Mouse (Mus musculus) adrenal gland, postnatal 4 days (tissue): ENCODE data around the gene Ankrd54. TPM values are rescaled to one million over a fixed set of nuclear protein-coding genes. Genes with fewer than 3 reads are reported as not detected.
"Not testable (repeated sequence)": the region's sequence is repeated elsewhere in the genome, so short reads cannot be mapped to it uniquely, and the experiment has no call there.

Experiments used
- DNase-seq, 2 experiments: peaks; one replicate each; pipeline ENCODE4 v3.0.0; 2021 to 2022; ENCODE audit warnings: low spot score in 2 of 2, mixed read lengths in 2 of 2
- total RNA-seq, 2 experiments: library from RNA; stranded (reverse); gene quantifications; 2 replicates each; pipeline ENCODE4 v1.2.3; 2021

Gene Ankrd54
- total RNA-seq, 2 experiments from 2014 or later: 23.8 to 29.7 TPM

DNA sequence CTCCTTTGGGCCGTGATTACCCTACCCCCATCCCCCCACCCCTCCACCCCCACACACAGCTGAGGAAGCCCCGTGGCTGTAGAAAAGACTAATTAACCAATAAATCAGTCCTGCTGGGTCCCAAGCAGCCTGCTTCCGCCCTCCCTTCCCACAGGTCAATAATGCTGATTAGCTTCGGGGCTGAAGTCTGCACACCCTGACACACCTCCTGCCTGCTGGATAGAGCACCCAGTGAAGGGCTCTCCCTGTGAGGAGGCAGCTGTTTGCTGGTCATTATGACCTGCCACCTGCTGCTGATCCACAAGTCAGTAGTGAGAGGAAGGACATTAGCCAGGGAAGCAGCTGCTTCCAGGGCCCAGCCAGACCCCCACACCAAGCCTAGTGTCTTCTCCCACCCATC, 17.9 kb downstream of the Ankrd54 start:
- DNase-seq: no peak

DNA sequence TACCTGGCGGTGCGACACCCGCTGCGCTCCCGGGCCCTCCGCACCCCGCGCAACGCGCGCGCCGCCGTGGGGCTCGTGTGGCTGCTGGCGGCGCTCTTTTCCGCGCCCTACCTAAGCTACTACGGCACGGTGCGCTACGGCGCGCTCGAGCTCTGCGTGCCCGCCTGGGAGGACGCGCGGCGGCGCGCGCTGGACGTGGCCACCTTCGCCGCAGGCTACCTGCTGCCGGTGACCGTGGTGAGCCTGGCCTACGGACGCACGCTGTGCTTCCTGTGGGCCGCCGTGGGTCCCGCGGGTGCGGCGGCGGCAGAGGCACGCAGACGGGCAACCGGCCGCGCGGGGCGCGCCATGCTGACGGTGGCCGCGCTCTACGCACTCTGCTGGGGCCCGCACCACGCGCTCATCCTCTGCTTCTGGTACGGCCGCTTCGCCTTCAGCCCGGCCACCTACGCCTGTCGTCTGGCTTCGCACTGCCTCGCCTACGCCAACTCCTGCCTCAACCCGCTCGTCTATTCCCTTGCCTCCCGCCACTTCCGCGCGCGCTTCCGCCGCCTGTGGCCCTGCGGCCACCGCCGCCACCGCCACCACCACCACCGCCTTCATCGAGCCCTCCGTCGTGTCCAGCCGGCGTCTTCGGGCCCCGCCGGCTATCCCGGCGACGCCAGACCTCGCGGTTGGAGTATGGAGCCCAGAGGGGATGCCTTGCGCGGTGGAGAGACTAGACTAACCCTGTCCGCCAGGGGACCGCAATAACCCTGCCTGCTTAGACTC, 19.8 kb downstream of the Ankrd54 start:
- DNase-seq: no peak

DNA sequence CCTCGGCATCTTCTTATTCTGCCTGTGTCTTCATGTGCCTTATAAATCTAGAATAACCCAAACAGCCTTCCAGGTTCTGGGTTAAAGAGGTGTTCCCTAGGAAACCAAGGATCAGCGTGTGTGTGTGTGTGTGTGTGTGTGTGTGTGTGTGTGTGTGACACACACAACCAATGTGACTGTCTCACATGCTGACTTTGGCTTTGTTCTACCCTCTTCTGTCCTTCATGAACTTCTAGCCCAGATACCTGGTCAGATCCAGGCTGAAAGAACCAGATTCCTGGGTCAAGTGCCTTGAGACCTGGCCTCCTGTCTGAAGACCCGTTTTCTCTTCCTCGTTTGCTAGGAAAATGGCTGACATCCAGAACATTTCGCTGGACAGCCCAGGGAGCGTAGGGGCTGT, 21.1 kb downstream of the Ankrd54 start, which contains the start of gene Galr3:
Galr3 (plus strand) TSS at position 301 of the 400 bp plus-strand sequence.
- no peak for DNase-seq

DNA sequence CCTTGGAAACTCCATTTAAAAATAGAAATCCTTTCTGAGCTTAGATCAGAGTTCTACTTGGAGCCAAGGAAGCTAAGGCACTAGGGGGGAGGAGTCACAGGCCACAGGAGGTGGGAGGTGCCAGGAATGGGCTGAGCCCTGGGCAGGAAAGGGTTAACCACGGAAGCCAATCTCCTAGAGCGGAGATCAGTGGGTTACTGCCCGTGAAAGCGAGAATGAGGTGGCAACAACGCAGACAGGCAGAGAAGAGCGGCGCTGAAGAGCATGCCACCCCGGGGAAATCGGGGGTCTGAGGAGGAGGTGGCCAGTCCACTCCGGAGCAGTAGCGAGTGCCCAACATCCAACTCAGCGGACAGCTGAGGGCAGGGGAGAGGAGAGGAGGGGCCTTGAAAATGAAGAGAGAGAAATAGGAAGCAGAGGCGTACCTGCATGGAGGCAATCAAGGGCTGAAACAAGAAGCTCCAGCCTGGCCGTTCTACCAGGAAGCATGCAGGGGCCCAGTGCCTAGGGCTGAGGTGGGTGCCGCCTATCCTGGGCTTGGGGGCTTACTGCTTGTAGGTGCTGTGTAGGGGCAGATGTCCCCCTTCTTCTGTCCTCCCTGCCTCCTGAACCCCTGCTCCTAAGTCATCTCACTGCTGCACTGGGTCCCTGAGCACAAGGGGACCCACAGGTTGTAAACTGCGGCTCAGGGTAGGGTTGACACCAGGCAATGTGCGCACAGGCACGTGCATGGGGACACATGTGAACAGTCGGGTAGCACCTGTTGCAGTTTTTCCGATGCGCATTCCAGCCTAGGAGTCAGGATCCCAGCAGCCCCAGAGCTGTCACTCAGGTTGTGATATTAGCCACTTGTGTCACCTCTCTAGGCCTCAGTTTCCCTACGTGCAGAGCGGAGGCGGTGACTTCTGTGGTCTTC, 21.9 kb downstream of the Ankrd54 start:
- DNase-seq: no peak

DNA sequence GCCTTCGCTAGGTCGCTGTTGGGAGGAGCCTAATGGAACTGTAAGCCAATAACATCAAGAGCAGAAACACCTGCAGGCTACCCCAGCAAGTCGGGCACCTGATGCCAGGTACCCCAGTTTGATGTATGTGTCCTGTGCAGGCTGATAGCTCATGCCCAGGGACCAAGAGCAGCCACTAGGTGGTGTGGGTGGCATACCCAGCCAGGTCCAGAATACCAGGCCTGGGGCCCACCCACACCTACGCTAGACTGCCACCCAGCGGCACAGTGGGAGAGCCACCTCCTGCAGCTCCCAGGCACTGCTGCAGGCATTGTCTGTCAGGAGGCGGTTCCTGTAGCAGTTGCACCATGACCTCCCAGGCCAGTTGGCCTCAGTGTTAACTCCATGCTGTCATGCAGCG, 23.8 kb downstream of the Ankrd54 start:
- peak; percentile 53 to 78 for DNase-seq

DNA sequence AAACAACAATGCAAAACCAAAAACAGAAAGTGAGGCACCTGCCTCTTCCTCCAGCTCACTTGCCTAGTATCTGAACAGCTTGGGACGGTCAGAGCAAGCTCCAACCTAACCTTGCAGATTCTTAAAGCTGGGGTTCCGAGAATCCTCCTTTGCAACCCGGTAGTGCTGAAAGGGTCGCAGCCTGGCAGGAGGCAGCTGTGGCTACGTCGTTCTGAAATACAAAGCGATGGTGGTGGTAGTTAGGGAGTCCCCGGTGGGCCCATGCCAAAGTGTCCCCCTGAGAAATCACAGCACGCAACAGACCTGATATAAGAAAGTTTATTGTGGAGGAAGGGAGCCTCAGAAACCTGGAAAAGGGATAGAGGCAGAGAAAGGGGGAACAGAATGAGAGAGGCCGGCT, 24.4 kb downstream of the Ankrd54 start:
- DNase-seq: no peak

DNA sequence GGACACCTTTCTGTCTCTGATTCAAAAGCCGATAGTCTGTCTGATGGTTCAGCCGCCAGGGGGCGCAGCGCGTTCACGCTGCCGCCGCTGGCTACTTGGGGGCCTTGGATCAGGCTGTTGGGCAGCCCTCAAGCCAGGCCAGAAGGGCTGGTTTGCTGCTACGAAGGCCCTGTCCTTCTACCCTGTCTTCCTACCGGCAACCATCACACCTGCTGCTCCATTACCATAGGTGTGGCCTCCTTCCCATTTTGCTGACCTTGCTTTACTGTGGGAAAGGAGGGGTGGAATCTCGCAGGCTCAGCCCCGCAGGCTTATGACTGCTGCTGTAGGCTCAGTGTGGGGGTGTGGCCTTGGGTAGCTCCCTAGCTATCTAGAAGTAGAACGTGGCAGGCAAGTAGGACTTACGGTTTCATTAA, 24.8 kb downstream of the Ankrd54 start:
- peak; percentile 54 to 62 for DNase-seq

DNA sequence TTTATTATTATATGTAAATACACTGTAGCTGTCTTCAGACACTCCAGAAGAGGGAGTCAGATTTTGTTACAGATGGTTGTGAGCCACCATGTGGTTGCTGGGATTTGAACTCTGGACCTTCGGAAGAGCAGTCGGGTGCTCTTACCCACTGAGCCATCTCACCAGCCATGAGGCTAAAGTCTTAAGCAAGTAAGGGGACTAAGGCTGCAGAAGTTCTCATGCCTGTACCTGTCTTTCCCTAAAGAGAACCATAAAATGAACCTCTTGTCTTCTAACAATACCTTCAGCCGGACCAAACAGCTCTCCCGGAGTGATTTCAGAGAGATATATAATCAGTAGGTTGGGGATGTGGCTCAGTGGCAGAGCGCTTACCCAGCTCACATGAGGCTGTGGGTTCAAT, 30.8 kb downstream of the Ankrd54 start:
- DNase-seq: not testable (repeated sequence)

DNA sequence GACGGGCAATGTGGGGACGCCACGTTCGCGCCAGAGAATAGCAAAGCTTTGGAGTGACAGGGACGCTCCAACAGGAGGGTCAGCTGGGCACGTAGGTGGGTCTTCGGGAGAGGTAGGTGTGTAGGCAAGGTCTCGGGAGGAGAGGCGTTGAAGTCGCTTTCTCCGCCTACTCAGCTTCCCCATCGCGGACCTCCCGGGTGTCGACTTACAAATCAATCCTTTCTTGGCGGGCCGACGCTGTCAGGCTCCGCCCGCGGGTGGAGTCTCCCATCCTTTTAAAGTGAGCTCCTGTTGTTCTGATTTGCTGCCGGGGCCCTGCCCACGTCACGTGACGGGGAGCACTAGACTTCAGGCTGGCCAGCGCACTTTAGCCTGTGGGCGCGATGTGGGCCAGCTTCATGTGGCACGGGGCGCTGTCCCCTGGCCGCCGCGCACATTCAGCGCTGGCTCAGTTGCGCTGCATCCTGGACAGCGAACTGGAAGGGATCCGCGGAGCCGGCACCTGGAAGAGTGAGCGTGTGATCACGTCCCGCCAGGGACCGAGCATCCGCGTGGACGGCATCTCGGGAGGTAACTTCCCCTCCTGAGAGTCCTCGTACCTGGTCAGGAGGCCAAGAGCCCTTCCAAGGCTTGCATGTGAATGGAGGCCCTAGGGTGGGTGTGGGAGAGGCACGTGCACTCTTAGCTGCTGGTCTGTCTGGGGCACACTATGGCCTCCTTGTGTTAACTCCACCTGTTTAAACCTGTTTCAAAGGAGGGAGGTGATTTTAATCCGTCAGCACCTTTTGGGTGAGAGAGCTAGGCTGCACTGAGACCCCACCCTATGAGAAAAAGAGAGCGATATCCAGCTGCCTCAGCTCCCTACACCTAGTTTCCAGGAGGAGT, 31.9 kb downstream of the Ankrd54 start:
- DNase-seq: peak; percentile 72 to 76

DNA sequence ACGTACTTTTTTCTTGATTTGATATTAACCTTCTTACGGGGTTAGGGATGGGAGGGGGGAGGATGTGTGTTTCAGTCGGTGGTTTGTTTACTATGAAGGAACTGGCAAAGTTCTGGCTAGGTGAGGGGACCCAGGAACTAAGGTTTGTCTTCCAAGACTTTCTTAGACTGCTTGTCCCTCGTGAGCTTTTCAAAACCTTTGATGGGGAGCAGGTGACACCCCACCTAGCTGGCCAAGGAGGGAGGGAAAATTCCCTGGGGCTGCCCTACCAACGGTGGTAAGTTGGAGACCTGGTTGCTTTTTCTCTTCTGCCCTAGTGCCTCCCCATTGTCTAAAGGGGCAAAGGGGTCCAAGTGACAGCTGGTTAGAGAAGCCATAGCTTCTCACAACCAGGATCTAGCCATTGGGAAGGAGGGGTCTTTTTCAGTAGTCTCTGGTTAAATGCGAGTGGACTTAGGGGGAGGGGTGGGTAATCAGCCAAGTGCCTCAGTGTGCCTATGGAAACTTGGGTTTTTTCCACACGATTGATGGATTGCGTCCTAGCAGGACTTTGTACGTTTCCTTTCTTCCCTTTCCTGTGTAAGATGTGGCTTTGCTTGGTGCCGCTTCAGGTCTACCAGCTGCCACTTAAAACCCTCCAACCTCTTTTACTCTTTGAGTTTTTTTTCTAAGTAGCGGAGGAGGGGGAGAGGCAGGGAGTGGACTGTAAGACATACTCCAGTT, 33.0 kb downstream of the Ankrd54 start:
- no peak for DNase-seq

DNA sequence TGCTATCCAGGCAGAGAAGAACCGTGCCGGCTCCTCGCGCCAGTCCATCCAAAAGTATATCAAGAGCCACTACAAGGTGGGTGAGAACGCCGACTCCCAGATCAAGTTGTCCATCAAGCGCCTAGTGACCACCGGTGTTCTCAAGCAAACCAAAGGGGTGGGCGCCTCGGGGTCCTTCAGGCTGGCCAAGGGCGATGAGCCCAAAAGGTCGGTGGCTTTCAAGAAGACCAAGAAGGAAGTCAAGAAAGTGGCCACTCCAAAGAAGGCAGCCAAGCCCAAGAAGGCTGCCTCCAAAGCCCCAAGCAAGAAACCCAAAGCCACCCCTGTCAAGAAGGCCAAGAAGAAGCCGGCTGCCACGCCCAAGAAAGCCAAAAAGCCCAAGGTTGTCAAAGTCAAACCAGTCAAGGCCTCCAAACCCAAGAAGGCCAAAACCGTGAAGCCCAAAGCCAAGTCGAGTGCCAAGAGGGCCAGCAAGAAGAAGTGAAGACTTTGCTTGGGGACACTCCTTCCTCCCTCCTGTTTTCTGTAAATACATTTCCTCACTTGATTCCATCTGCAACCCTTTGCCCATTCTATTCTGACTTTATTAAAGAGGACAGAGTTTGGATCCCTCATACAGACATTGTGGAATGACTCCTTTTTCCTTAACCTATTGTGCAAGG, 33.7 kb downstream of the Ankrd54 start:
- DNase-seq: no peak

DNA sequence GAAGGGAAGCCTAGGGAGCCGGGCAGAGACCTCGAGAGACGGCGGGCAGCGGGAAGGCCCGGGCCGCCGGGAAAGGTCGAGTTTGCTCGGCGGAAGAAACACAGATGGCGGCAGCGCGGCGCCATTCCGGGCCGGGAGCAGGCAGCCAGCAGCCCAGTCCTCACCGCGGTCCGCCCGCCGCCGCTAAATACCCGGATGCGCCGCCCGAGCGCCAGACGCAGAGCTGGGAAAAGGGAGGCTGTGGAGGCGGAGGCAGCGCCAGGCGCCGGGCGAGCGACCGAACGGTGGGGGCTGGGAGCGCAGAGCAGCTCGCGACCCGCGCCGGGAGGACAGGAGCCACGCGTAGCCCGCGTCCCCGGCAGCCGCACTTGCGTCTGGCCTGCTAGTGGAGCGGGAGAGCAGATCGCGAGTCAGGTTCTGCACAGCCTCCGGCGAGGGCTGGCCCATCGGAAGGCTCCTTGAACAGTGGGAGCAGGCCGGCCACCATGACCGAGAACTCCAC, 34.4 kb downstream of the Ankrd54 start, which contains the start of gene H1f0:
H1f0 (plus strand) TSS at position 214 of the 502 bp plus-strand sequence.
- DNase-seq: peak; percentile 92 to 98

DNA sequence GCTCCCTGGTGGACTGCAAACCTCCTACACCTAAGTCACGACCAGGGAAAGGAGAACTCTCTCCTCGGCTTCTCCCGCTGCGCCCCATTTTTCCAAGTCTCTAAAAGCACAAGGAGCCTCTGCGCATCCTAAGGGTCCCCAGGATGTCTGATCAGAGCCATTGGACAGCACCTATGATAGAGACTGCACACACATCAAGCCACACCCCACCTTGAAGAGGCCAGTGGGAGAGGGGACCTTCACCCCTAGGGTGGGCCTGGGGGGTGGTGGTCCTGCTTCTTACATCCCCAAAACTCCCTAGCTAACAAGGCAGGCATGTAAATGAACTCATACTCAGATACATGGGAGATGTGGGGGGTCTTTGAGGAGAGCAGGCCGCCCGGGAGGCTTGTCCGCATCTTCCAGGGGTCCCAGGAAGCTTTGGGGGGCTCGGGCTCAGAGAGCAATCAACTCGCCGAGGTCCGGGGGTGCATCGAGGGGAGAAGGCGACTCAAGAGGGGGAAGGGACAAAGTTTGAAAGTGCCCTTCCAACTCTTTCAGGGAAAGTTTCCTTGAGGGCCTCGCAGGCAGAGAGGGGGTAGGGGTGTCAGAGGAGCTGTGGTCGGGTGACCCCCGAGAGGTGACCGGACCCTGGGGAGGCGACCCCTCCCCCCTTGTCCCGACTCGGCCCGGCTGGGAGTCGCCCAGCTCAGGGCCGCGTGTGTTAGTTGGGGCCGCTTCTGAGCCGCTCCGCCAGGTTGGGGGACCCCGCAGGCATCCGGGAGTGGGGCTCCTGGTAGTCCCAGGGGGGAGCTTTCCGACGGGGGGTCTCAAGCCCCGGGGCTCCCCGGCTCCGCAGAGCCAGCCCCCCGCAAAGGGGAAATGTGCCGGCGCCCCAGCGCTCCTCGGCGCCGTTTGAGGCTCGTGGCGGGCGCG, 35.1 kb downstream of the Ankrd54 start:
- DNase-seq: no peak

DNA sequence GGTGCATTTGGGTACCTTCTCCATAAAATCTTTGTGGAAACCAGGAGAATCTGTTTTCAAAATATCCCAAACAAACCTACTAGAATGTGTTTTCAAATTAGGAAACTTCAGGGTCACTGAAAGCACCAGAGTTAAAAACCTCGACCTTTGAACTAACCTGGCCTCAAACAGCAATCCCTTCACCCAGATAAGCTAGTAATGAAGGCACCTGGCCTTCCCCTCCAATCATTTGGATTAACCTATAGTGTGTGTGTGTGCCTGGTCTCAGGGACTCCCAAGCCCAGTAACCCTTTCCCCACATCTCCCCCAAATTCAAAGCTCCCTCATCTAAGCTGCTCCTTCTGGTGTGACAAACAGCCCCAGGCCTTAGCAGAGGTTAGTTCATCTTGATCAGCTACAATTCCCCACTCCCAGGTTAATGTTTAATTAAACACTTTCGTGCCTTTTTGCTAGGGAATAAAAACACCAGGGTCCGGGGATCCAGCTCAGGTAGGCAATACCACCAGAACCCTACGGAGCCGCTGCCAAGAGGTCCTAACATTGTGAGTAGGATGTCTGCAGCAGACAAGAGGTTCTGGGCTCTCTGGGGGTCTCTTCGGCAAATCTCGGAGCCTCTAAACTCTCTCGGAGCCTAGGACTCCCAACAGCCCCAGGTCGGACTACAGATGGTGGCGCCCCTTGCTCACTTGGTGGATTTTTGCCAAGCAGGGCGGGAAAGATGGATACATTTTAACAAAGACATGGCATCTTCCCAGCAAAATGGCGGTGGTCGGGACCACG, 36.0 kb downstream of the Ankrd54 start:
- no peak for DNase-seq

DNA sequence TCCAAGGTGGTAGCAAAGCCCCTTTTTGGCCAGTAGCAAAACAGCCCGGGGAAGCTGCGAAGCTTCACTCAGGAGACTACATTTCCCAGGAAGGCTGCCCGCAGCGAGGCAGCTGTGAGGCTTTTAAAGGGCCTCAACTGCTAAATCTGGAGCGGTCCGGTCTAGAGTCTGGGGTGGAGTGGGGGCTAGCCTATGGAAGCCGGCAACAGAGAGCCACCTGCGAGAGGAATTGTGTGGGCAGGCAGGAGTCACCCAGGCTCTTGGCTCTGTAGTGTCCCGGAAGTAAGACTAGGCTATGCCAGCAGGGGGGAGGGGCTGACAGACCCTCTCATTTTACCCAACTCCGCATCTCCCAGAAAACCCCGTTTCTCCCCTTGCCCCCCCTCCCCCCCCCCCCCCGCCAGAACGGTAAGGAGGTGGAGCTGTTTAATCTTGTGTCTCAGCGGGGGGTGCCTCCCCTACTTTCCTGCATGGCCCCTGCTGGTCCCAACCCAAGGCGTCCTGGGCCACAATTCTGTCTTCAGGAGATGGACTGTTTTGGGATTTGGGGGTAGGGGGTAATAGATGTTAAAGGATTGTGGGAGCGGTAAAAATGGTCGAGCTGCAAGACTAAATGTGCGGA, 36.9 kb downstream of the Ankrd54 start:
- no peak for DNase-seq

DNA sequence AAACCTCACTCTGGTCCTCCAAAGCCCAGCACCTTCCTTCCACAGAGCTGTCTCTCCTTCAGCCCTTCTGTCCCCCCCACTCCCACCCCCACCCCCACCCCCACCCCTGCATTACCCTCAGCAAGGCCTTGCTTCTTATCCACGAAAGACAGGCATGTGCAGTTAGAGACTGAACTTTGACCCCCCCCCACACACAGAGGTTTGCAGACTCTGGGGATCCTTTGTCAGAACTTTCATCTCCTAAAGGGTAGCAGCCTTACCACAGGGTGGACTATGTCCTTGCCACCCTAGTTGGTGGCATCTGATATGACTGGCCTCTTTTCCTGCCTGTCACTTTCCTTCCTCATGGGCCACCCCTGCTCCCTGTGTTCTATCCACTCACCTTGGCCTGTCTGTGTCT, 39.3 kb downstream of the Ankrd54 start:
- no peak for DNase-seq

DNA sequence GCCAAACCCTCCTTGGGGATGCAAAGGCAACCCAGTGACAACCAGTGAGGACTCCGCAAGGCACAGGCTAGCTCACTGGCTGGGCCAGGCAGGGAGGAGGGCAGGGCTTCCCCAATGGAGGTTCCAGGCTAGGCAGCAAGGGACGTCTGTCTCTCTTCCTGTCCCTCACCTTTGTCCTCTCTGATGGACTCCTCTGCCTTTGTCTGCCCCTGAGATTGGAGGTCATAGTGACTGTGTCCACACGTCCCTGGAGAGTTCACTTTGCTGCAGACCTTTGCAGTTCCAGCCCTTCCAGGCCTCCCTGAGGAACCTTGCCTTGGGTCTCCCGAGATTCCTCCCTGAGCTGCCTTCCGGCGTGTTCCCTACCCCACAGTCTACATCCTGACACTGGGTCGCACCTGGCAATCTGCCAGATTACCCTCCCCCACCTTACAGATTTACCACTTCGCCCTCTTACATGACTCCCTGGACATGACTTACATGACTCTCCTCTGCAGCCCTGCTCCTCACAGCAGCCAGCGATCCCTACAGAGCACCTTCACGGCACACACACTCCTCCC, 39.9 kb downstream of the Ankrd54 start:
- no peak for DNase-seq
